Mouse (Mus musculus): ENCODE results near the gene Ryr2.

DNA sequence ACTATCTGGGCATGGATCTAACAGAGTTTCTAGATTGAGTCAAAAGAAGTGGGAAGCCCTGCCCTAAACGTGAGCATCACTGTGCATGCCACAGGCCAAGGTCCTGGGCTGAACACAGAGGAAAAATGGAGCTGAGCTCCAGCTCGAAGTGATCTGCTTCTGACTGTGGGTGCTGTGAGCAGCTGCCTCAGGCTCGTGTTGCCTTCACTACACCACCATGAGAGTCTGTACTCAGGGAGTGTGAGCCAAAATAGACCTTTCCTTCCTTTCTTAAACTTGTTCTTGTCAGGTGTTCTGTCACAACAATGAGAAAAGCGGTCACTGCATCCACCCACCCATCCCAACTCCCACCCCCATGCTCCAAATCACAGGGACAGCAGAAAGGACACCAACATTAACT is 27.2 kb downstream of the Ryr2 start:
- TF ChIP-seq POLR2A (IDR thresholded peaks at IDR 0.05; ENCODE audit: low read depth, low read length): no peak
- no peak for TF ChIP-seq CTCF (conservative IDR thresholded peaks at IDR 0.05; ENCODE audit: insufficient read depth, insufficient read length, low read depth, low read length)

Measured in kidney, adult 2 months (tissue).